Mouse (Mus musculus): ENCODE data around the gene Ccdc33.

The Ccdc33 gene

DNA sequence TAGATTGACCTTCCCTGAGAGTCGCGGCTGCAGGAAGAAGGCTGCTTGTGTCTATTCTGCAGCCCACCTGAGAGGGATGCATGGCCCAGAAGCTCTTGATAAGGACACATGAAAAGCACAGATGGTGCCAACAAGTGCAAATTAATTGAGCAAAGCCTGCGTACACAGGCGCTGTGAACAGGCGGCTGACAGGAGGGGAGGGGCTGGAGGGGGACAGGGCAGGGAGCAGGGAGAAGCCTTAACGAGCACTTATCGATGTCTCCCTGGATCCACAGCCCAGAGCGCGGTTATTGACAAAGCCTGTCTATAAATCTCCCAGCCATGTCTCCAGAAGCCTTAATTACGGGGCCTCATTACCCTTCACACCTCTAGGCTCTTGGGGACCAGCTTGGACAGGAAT, 73.8 kb downstream of the Ccdc33 start:
- DNase-seq = peak; percentile 38

- DNase-seq = no peak
These were observed 75.1 kb downstream of the Ccdc33 start for GRCm38 (mm10) chr9:58043496-58044017.

DNA sequence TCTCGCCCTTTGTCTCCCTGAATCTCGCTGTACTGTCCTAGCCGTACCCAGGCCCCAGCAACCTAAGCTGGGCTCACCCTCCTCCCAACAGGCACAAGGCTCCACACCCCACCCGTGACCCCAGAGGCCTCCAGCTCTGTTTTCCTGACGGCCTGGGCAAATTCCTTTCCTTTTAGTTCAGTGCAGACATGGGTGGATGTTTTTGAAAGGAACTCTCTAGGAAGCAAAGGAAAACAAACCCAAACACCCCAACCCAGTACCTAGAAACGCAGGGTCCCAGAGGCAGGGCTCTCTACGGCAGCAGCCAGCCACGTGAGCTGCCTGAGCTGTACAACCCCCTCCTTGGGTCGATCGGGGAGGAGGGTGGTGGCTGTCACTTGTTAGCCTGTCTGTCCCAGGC, 76.2 kb downstream of the Ccdc33 start:
- no peak for DNase-seq

GRCm38 (mm10) chr9:58040977-58041376, 77.6 kb downstream of the Ccdc33 start:
- no peak for DNase-seq

DNA sequence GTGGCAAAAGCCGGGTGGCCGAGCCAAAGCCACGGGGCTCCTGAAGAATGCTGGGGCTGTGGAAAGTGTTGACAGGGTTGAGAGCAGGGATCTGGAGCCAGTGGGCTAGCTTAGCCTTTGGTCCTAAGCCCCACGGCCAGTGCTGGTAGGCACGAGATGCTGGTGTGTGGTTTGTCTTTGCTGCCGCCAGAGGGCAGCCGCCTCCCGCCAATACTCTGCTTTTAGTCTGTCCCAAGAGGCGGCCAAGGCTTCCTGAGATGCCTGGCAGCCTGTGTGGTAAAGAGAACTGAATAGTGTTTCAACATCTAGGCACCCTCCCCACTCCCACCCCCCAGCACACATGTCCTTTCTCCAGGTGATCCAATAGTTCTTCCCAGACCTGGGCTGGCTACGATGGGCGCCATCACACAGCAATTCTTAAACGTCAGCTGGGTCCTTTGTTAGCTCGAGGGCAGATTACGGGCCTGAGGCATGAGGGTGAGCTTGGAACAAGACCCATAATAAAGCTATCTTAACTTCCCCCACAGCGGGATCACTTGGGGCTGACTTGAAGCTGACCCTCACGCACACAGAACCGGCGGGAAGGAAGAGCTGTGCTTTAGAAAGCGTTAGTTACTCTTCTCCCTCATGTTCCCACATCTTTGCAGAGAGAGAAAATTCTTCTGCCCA, 80.0 kb downstream of the Ccdc33 start:
- DNase-seq = peak; percentile 57

DNA sequence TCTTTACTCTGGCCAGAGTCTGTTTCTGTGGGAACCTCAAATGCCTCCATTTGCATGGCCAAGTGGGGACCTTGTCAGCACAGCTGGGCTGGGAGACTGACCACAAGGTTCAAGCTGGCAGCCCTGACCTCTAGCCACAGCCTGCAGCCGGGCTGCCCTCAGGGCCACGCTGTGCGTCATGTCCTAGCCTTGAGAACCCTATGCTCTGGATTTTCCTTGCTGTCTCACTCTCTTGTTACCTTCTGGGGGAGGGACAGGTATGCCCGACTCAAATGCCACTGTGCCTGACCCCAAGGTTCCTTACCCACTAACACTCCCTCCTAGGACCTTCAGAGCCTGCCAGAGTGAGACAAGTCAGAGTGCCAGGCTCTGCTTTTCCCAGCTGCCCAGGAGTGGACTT, 81.7 kb downstream of the Ccdc33 start:
- no peak for DNase-seq

DNA sequence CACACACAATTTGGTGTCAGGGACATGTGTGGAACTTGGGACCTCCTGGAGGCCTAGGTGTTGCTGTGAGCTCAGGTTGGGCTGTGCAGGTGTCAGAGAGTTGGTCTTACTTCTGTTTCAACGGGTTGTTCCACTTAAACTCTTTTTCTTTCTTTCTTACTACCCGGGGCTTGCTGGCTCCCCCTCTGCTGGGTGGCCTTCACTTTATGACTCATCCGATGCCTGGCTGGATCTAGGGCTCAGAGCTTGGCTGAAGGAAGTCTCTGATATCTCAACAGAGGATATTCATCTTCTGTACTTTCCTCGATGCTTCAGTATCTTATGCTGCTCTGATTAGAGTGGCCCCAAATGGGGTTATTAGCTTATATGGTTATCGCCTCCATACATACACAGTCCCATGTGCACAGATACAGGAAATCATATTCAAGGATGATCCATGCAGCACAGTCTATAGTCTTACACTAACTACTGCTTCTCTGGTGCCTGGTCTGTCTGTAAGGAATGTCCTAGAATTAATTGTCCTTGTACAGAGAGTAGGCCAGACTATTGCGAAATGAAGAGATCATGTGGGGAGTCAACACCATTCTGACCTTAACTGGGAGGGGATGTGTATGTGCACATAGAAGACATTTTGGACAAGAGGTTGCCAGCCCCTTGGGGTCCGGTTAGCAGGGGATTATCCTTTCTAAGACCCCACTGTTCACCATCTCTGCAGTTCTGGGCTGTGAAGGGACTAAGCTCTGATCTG, 82.5 kb downstream of the Ccdc33 start:
- DNase-seq = no peak

GRCm38 (mm10) chr9:58035519-58035918, 83.1 kb downstream of the Ccdc33 start:
- DNase-seq = peak; percentile 81

DNA sequence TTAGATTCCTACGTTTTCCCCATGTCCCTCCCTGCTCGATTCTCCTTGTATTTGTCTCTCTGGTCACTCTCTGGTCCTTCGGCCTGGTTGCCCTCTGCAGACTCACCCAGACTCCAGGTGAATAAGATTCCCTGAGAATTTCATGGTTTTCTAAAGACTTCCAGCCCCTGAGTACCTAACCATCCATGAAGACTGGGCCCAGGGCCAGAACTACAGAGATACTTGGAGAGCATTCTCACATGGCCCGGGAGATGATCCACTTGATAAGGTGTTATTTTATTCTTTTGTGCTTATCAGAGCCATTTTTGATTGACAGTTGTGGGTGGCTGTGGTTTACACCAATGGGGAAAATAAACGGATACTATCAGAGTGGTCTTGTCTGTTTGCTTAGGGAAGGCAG, 86.7 kb downstream of the Ccdc33 start:
- DNase-seq = no peak

DNA sequence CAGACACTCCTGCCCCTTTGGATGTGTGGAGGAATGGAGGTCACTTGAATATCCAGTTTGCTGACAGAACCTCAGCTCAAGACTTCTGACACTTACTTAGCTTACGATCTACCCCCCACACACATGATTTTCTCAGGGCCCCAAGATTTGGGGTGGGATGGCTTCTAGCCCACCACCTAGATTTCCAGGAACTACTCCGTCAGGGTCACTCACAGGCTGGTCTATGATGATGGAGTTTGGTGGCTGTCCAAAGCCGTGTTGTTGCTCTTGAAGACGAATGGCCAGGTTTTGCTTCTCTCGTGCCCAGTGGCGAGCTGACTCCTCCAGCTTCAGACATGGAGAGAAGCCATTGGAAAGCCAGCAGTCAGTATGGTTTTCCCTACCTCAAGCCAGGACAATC, 89.0 kb downstream of the Ccdc33 start:
- no peak for DNase-seq

GRCm38 (mm10) chr9:58028841-58029240, 89.8 kb downstream of the Ccdc33 start:
- DNase-seq = no peak

DNA sequence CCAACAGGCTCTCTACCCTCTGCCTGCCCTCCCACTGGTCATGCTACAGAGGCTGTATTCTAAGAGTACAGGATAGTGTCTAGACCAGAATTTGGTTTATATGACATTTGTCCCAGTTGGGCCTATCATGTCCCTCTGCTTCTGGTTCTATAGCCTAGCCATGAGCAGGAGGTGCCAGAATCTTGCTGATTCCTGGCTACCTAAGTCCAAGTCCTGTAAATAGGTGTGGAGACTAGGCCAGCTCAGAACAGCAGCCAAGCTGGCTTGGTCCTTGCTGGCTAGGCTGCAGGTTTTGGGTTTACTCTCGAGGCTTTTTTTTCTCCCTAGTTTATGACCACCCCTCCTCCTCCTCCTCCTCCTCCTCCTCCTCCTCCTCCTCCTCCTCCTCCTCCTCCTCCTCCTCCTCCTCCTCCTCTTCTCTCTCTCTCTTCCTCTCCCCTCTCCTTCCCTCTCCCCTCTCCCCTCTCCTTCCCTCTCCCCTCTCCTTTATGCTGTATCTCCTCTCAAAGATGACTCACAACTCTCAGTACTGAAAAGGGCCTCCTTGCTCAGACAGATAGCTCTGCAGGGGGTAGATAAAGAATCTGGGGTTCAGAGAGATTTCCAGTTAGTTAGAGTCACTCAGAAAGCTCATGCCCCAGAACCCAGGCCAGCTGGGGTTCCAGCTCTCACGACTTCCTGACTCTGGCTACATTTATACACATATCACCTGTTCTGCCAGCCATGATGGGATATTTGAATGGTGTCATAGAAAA, 91.0 kb downstream of the Ccdc33 start:
- DNase-seq = no peak

- DNase-seq = no peak
These were observed 92.6 kb downstream of the Ccdc33 start for GRCm38 (mm10) chr9:58025995-58026394.

DNA sequence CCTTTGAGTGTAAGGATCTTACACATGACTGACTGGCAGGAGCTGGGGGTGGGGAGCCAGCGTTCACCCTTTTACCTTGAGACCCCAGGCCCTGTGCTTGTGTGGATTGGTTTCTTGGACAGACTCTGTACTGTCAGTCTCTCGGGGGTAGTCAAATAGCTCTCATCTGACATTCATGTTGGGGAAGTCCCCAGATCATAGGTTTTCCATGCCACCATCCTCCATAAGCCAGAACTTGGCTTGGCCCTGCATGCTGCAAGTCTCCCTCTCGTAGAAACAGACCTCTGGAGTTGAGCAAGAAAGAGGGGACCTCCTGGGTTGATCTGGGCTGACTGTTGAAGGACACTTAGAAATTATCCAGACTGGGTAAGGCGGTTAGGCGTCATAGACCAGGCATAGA, 100.2 kb downstream of the Ccdc33 start:
- no peak for DNase-seq

- DNase-seq = no peak
These were observed 101.7 kb downstream of the Ccdc33 start for GRCm38 (mm10) chr9:58016962-58017361.

DNA sequence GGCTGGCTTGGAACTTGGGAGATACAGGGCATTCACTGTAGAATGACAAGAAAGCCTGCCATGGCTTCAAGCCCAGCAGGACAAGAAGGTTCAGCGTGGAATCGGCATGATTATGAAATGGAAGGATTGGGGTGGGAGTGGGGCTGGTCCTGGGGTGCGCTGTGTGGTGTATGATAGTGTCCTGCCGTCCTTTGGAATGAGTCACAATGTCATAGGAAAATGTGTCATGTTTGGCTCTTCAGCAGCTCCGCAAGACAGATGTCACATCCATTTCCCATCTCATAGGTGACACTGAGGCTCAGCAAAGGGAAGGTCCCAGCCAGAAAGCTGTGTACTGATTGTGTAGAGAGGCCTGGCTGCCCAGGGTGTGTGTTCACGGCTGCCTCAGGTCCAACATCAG, 102.8 kb downstream of the Ccdc33 start:
- DNase-seq = no peak

- no peak for DNase-seq
These were observed 104.0 kb downstream of the Ccdc33 start for GRCm38 (mm10) chr9:58014393-58015160.

- DNase-seq = peak; percentile 18
These were observed 105.7 kb downstream of the Ccdc33 start for GRCm38 (mm10) chr9:58012935-58013334.

DNA sequence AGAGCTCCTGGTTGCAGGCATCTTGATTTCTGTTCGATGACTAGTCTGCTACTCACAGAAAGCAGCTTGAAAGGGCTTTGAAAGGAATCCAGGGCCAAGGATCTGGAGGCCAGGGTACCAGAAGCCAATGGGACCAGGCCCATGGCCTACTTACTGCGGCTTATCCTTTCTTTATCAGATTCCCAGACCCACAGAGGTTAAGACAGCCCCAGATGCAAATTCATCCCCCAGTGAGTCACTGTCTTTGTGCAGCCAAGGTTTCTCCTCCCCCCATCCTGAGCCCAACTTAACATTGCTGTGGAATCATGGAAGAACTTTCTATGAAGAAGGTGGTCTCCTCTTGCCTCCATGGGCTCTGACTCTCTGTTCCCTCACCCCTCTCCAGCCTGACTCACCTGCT, 106.1 kb downstream of the Ccdc33 start:
- no peak for DNase-seq

DNA sequence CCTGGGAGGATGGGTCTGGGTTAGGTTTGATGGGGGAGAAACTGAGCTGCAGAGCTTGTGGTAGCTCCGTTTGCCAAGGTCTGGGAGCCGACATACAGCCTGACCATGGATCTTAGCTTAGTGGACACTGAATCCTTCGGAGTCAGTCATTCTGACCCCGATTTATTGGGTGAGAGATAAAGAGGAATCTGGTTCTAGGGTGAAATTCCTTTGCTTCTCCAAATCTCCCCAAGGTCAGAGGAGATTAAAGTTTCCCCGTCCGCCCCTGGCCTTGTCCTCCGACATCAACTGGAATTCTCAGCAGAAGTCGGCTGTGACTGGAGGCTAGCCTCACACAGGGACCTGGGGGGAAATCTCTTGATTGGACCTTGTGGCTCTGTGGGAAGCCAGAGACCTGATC, 107.1 kb downstream of the Ccdc33 start:
- DNase-seq = no peak

GRCm38 (mm10) chr9:58011027-58011426, 107.6 kb downstream of the Ccdc33 start:
- DNase-seq = no peak

- DNase-seq = no peak
These were observed 109.0 kb downstream of the Ccdc33 start for GRCm38 (mm10) chr9:58009588-58009987.

- DNase-seq = peak; percentile 81
These were observed 109.6 kb downstream of the Ccdc33 start for GRCm38 (mm10) chr9:58009015-58009362.
